Mouse (Mus musculus) kidney, embryonic 16.5 days (tissue): ENCODE measurements around the gene Fam189a1. TPM values are rescaled to one million over a fixed set of nuclear protein-coding genes. Genes with fewer than 3 reads are reported as not detected.

Experiments used
- ATAC-seq: fragments of 200-750 bp; cut with Nextera tagmentation; 2 replicates; pipeline ENCODE4 v1.8.0; 2017; ENCODE audit warnings: moderate TSS enrichment; ENCODE audit not compliant: low FRiP score, low TSS enrichment
- H3K27ac ChIP-seq: fragments of 300-500 bp; sonication (generic); 2 replicates; pipeline ENCODE4 v1.5.1; 2014; ENCODE audit warnings: low read length
- H3K27me3 ChIP-seq: fragments of 300-500 bp; sonication (generic); 2 replicates; pipeline ENCODE4 v1.6.1; 2014; ENCODE audit warnings: low read length, control low read depth, mixed read lengths; ENCODE audit not compliant: insufficient read depth
- H3K36me3 ChIP-seq: fragments of 300-500 bp; sonication (generic); 2 replicates; pipeline ENCODE4 v1.6.1; 2014; ENCODE audit warnings: low read length, control low read depth, mixed read lengths; ENCODE audit not compliant: insufficient read depth
- H3K4me1 ChIP-seq: fragments of 300-500 bp; sonication (generic); 2 replicates; pipeline ENCODE4 v1.6.1; 2014; ENCODE audit warnings: low read length, control low read depth, mixed read lengths; ENCODE audit not compliant: insufficient read depth
- H3K4me2 ChIP-seq: fragments of 300-500 bp; sonication (generic); replicated peaks from 2 replicates; pipeline ENCODE4 v1.6.1; 2014; ENCODE audit warnings: low read depth, low read length
- H3K4me3 ChIP-seq: fragments of 300-500 bp; sonication (generic); 2 replicates; pipeline ENCODE4 v1.5.1; 2014; ENCODE audit warnings: mild to moderate bottlenecking, low read length
- H3K9ac ChIP-seq: fragments of 300-500 bp; sonication (generic); replicated peaks from 2 replicates; pipeline ENCODE4 v1.6.1; 2014; ENCODE audit warnings: low read length
- H3K9me3 ChIP-seq: fragments of 300-500 bp; sonication (generic); 2 replicates; pipeline ENCODE4 v1.6.1; 2016; ENCODE audit warnings: low read length, control low read depth
- WGBS: fragments of 180-500 bp; shearing (Covaris S2); extraction: QIAGEN DNeasy Blood & Tissue Kit; methylation state at CpG from one replicate; pipeline ENCODE4 v1.1.7; 2014; 5-methylcytosine and 5-hydroxymethylcytosine counted together
- polyA plus RNA-seq: library from polyadenylated mRNA; unstranded; fragments of >200 nt; fragmentation: Nextera tagmentation; extraction: Ambion mirVana; gene quantifications from 2 replicates; pipeline ENCODE4 v1.2.1, GENCODE M21; 2015

The Fam189a1 gene
- polyA plus RNA-seq, 1 experiment from 2014 or later = 0.20 TPM

DNA sequence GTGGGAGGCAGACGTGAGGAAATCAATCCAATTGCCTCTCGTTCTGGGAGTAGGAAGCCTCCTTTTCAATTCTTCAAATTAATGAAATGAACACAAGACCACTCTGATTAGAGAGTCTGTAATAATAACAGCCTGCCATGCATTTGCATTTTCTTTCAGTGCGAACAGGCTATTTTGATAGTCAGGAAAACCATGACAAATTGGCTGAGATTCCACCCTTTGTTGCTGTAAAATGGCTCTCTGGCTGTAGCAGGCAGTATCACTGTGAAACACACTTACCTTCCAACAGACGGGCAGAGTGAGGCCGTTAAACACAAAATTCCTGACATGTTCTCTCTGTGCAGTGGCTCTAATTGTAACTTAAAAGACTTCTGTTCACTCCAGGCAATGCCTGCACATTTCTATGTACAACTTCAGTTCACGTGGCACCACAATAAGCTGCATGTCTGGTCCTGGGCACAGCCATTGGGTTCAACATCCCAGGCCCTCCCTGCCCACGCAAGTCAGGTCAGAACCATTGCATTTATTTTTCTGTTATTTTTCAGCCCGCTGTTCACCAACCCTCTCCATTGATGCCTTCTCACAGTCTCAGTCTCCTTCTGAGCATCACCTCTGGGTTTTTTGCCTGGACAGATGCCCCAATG is 138.2 kb downstream of the Fam189a1 start:
- 69% methylated on average over 8 of the region's 8 CpGs for WGBS
- Histone ChIP-seq H3K27me3 (no peaks in the 10 kb centered on the region), H3K4me1 (no peaks in the 10 kb centered on the region), H3K36me3 (no peaks in the 10 kb centered on the region), H3K27ac (no peak overlapping the region), H3K4me3 (no peak overlapping the region), H3K9ac (no peak overlapping the region), H3K4me2 (no peak overlapping the region), H3K9me3 (no peaks in the 10 kb centered on the region)
- ATAC-seq = no peak

DNA sequence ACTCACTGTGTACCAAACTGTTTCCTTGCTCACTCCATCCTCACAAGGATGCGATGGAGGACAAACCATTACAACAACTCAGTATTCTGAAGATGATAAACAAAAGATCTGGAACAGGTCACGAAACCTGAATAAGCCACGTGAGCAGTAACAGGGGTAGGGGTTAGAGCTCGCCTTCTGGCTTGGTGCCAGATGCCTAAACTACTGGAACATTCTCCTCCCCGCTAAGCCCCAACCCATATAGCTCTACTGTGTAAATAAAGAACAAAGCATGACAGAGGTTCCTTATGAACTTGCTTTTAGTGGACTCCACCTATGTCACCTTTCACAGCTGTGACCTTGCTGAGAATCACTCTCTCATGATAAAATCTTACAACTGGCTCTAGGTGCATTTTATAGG is 139.0 kb downstream of the Fam189a1 start:
- Histone ChIP-seq H3K9me3 (no peaks in the 10 kb centered on the region), H3K4me1 (no peaks in the 10 kb centered on the region), H3K4me2 (no peak overlapping the region), H3K9ac (no peak overlapping the region), H3K27me3 (no peaks in the 10 kb centered on the region), H3K27ac (no peak overlapping the region), H3K36me3 (no peaks in the 10 kb centered on the region), H3K4me3 (no peak overlapping the region)
- ATAC-seq = no peak
- WGBS = 63% methylated on average over 5 of the region's 5 CpGs

DNA sequence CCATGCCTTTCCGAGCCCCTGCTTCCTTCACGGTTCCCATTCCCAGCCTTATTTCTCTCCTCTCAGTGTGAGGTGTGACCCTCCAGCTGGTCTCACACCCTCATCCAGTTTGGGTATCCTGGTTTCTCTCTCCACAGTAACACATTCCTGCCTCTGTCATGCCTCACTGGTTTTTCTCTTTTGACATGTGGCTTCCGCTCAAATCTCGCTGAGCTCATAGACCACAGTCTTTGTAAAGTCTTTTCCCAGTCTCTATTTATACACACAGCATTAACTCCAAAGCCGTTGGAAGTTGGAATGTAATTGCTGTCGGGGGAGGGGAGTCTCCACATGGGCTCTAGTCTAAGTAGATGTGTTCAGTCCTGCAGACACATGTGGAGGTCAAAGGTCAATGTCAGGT is 145.2 kb downstream of the Fam189a1 start:
- peaks cover 5% of the 10 kb centered on the region; the same call in 1 of the 2 replicates for H3K4me1 ChIP-seq
- H3K27ac ChIP-seq = no peak overlapping the region
- 38% methylated on average over 6 of the region's 6 CpGs for WGBS
- H3K4me2 ChIP-seq = no peak overlapping the region
- no peaks in the 10 kb centered on the region for H3K27me3 ChIP-seq
- H3K9me3 ChIP-seq = no peaks in the 10 kb centered on the region
- H3K9ac ChIP-seq = no peak overlapping the region
- H3K4me3 ChIP-seq = no peak overlapping the region
- peak; percentile 65; the same call in 1 of the 2 replicates for ATAC-seq
- H3K36me3 ChIP-seq = no peaks in the 10 kb centered on the region

DNA sequence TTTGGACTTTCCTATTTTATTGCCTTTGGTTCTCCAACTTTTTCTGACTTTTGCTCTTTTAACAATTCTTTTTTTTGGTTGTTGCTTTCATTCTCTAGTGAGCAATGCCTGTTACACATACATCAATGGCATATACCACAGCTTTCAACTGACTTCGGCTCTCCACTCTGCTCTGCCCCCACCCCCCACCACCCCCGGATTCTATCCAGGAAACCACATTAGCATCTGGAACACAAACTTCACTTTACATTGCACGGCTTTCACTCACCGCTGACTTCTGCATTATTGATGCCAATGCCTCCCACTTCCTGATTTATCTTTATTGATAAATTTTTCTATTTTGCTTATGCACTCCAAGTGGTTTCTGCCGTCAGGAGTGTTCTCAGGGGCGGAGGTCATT is 146.1 kb downstream of the Fam189a1 start:
- ATAC-seq = no peak
- Histone ChIP-seq H3K27me3 (no peaks in the 10 kb centered on the region), H3K4me1 (peaks cover 5% of the 10 kb centered on the region; the same call in 1 of the 2 replicates), H3K9ac (no peak overlapping the region), H3K27ac (no peak overlapping the region), H3K9me3 (no peaks in the 10 kb centered on the region), H3K4me3 (no peak overlapping the region), H3K36me3 (no peaks in the 10 kb centered on the region), H3K4me2 (no peak overlapping the region)
- WGBS = 58% methylated on average over 6 of the region's 6 CpGs

DNA sequence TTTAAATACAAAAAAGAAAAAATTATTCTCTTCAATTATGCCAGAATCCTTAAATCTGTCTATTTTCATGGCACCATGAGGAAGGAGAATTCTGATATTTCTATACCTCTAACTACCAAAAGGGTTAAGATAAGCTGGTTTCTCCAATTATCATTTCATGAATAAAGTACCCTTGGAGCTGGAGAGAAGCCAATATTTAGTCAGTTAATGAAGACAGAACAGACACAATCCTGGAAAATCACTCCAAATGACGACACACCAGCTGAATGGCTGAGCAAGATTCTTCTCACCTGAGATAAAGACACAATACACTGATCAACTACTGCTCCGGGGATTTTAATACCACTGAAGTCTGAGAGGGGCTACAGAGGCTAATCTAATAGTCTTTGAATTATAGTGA is 150.6 kb downstream of the Fam189a1 start:
- Histone ChIP-seq H3K4me3 (no peak overlapping the region), H3K4me1 (no peaks in the 10 kb centered on the region; the same call in 1 of the 2 replicates), H3K36me3 (no peaks in the 10 kb centered on the region), H3K9ac (no peak overlapping the region), H3K9me3 (no peaks in the 10 kb centered on the region), H3K27ac (no peak overlapping the region), H3K4me2 (no peak overlapping the region), H3K27me3 (no peaks in the 10 kb centered on the region)
- WGBS = 58% methylated on average over 2 of the region's 2 CpGs
- no peak for ATAC-seq

DNA sequence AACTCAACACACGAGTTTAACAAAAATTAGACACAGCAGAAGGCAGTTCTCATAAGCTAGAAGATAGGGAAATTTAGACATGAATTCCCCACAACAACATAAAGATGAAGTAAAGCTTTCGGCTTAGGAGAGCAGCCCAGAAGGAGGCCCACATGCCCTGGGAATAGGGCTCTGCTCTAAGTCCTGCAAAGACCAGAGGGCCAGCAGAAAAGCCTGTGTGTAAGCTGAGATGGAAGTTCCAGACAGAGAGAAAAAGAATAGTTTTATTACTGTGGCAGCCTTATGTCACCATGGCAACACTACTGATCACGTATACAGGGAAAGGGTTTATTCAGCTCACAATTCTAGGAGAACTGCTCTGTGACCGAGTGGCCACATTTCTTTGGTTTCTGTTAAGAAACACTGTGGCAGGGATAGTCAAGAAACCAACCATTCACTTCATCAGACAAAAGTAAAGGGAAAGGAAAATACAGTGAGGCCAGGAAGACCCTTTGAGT is 156.6 kb downstream of the Fam189a1 start:
- no peak for ATAC-seq
- Histone ChIP-seq H3K4me2 (no peak overlapping the region), H3K27ac (no peak overlapping the region), H3K36me3 (no peaks in the 10 kb centered on the region), H3K9ac (no peak overlapping the region), H3K9me3 (no peaks in the 10 kb centered on the region), H3K27me3 (no peaks in the 10 kb centered on the region), H3K4me3 (no peak overlapping the region), H3K4me1 (no peaks in the 10 kb centered on the region)
- WGBS = 66% methylated on average over 4 of the region's 4 CpGs

DNA sequence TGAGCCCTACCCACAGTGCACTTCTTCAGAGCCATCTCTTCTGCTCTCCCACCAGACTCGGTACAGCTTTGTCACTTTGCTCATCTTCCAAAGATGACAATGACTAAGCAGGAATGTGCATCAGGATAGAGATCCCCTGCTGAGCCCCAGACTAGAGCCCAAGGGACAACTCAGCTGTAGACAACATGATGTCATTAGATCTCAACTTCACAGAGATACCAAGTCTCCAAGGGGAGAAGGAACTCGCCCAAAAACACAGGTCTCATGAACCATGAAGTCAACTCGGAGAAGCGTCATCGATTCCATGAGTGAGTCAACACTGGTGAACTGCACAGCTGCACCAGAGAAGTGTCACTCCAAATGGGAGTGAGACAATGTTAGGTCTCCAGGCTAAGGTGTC is 158.6 kb downstream of the Fam189a1 start:
- H3K4me3 ChIP-seq = no peak overlapping the region
- no peak overlapping the region for H3K4me2 ChIP-seq
- H3K4me1 ChIP-seq = no peaks in the 10 kb centered on the region
- no peaks in the 10 kb centered on the region for H3K27me3 ChIP-seq
- no peaks in the 10 kb centered on the region for H3K9me3 ChIP-seq
- H3K27ac ChIP-seq = no peak overlapping the region
- ATAC-seq = no peak
- H3K36me3 ChIP-seq = no peaks in the 10 kb centered on the region
- 82% methylated on average over 5 of the region's 5 CpGs for WGBS
- H3K9ac ChIP-seq = no peak overlapping the region

DNA sequence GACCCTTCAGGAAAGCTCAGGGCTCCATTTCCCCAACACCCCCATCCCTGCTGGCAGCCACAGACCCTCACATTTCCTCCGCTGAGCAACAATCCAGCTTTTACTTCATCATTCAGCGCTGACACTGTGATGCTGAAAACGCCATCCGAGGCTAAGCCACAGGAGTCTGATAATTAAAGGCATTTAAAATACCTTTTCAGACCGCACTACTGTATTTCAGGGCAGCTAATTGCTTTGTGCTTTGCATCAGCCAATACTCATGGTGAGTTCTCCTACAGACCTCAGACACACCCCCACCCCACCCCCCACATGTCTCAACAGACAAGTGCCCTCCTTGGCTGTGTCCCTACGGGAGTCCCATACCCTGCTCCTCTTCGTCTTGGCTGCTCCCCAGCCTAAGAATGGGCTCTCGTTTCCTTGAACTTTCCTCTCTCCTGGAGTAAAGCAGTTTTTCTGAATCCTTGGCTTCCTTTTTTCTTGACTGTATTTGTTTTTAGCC is 160.4 kb downstream of the Fam189a1 start:
- WGBS = 48% methylated on average over 8 of the region's 8 CpGs

DNA sequence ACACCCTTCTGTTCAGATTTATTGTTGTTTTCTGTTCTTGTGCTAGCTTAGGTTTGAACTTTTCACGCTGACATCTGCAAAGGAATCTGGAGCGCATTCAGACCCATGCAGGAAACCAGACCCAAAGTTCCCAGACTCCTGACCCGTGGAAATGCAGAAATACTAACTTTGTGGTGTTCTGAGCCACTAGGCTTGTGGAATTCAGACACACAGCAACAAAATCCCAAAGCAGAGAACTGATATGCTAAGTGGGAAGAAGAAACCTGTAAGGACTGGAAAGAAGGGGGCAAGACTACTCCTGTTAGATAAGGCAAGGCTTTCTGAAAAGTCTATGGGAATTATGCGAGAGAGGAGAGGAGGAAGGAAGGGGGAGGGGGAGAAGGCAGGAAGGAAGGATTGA is 167.0 kb downstream of the Fam189a1 start:
- no peak overlapping the region for H3K4me2 ChIP-seq
- 48% methylated on average over 4 of the region's 4 CpGs for WGBS
- ATAC-seq = 0 out of 2 replicates have a peak, but pooled peaks have one; percentile 27
- no peak overlapping the region for H3K9ac ChIP-seq
- H3K27ac ChIP-seq = no peak overlapping the region
- no peaks in the 10 kb centered on the region for H3K9me3 ChIP-seq
- no peaks in the 10 kb centered on the region for H3K36me3 ChIP-seq
- no peak overlapping the region for H3K4me3 ChIP-seq
- no peaks in the 10 kb centered on the region for H3K27me3 ChIP-seq
- 0 out of 2 replicates have a peak, but pooled peaks cover 4% of the 10 kb centered on the region for H3K4me1 ChIP-seq

More for the DNA sequence above, 160.4 kb downstream of the Fam189a1 start:
- Histone ChIP-seq H3K9ac (no peak overlapping the region), H3K4me1 (no peaks in the 10 kb centered on the region), H3K9me3 (no peaks in the 10 kb centered on the region), H3K27ac (no peak overlapping the region), H3K4me3 (no peak overlapping the region), H3K27me3 (no peaks in the 10 kb centered on the region), H3K4me2 (no peak overlapping the region), H3K36me3 (no peaks in the 10 kb centered on the region)
- ATAC-seq = no peak

DNA sequence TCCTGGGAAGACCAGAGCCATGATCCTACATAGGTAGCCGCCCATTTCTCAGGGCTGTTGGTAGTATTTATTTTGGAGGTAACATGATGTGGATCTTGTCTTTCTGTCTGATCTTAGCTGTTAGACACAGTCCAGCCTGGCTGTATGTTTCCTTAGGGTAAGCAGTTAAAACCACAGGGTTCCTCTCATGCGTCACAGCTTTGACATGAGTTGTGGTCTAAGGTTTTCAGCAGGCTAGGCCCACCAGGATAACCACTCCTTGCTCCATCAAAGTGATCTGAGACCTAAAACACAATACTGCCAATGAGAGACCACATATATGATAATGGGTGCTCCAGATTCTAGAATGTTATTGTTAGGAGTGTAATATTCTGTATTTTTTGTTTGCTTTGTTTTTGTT is 168.4 kb downstream of the Fam189a1 start:
- H3K36me3 ChIP-seq = no peaks in the 10 kb centered on the region
- 82% methylated on average over 2 of the region's 2 CpGs for WGBS
- H3K4me2 ChIP-seq = no peak overlapping the region
- no peak for ATAC-seq
- H3K9ac ChIP-seq = no peak overlapping the region
- H3K27me3 ChIP-seq = no peaks in the 10 kb centered on the region
- no peak overlapping the region for H3K4me3 ChIP-seq
- no peak overlapping the region for H3K27ac ChIP-seq
- H3K4me1 ChIP-seq = 0 out of 2 replicates have a peak, but pooled peaks cover 4% of the 10 kb centered on the region
- no peaks in the 10 kb centered on the region for H3K9me3 ChIP-seq
